ENCODE assay signal across 8 mouse cellular contexts in the genomic region with DNA sequence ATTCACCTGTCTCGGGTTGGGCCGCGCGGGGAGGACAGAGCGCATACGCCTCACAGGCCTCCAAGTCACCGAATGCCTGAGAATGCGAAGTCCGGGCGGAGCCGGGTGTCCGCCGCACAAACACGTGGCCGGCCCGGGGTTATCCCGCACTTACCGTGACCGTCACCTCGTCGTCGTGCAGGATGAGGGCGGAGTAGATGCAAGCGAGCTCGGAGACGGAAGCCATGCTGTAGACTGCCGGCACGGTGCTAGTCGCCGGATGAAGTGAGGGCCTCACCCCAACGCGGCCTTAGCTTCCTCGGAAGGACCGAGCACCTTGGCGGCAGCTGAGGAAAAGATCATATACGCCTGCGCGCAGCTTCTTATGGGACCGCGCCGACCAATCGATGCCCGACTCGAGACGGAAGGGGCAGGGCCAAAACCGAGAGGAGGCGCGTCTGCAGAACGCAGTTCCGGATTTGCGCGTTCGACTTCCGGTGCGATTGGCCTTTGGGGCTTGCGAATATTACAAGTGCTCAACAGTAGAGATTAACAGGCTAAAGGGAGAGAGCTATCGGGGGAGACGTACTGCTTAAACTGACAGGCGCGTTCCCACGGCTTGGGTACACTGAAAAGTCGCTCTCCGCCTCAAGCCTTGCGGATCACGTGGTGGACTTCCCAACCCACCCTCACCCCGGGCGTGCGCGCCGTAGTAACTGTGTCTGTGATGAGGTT. TPM values are rescaled to one million over a fixed set of nuclear protein-coding genes. Genes with fewer than 3 reads are reported as not detected.
DNase-seq lines count a peak whose midpoint lies in the region; ATAC-seq and TF ChIP-seq lines count a peak whose summit lies in the region.

Rplp1 (minus strand) TSS at position 340 of the 714 bp plus-strand sequence.

- H3K9me3 ChIP-seq in kidney, embryonic 14.5 days (ENCODE audit: control insufficient read depth, low read length): no peaks in the 10 kb centered on the region
- no peaks in the 10 kb centered on the region for H3K9me3 ChIP-seq in limb, embryonic 15.5 days

- TF ChIP-seq CTCF in bone marrow macrophage, adult 2 months (IDR thresholded peaks at IDR 0.05; ENCODE audit: low read depth, low read length): no peak
- TF ChIP-seq CTCF in embryonic fibroblast, embryonic 13.5 days (IDR thresholded peaks at IDR 0.05; ENCODE audit: borderline replicate concordance, insufficient read depth, low read length): no peak

- under 1% methylated on average over 69 of the region's 70 CpGs for WGBS in kidney, embryonic 14.5 days
- under 1% methylated on average over 70 of the region's 70 CpGs for WGBS in limb, embryonic 15.5 days

- ATAC-seq in kidney, embryonic 14.5 days (ENCODE audit: low FRiP score, low TSS enrichment): peak; percentile 94
- ATAC-seq in limb, embryonic 15.5 days (ENCODE audit: insufficient number of reproducible peaks, low FRiP score, low TSS enrichment, low read depth): peak; percentile 94

- H3K4me1 ChIP-seq in bone marrow macrophage, adult 2 months (ENCODE audit: control insufficient read depth, insufficient read depth, low read length): peaks cover 2% of the 10 kb centered on the region
- H3K4me1 ChIP-seq in embryonic fibroblast, embryonic 13.5 days (ENCODE audit: control insufficient read depth, insufficient read depth, low read length): no peaks in the 10 kb centered on the region; the same call in 1 of the 2 replicates
- H3K4me1 ChIP-seq in kidney, embryonic 14.5 days (ENCODE audit: control insufficient read depth, insufficient read depth, low read length): peaks cover 4% of the 10 kb centered on the region; the same call in 1 of the 2 replicates
- peaks cover 22% of the 10 kb centered on the region for H3K4me1 ChIP-seq in limb, embryonic 15.5 days

- peak within 1 kb of the TSS; percentile 95 for H3K27ac ChIP-seq in bone marrow macrophage, adult 2 months (ENCODE audit: insufficient read depth, low read depth, low read length)
- peak within 1 kb of the TSS; percentile 97 for H3K27ac ChIP-seq in embryonic fibroblast, embryonic 13.5 days (ENCODE audit: insufficient read depth, low read length)
- H3K27ac ChIP-seq in kidney, embryonic 14.5 days (ENCODE audit: low read depth, low read length): peak within 1 kb of the TSS; percentile 96
- peak within 1 kb of the TSS; percentile 98 for H3K27ac ChIP-seq in limb, embryonic 15.5 days

- H3K36me3 ChIP-seq in kidney, embryonic 14.5 days (ENCODE audit: control insufficient read depth, insufficient read depth, low read length): peaks cover 50% of the 10 kb centered on the region
- H3K36me3 ChIP-seq in limb, embryonic 15.5 days: peaks cover 50% of the 10 kb centered on the region

- H3K27me3 ChIP-seq in kidney, embryonic 14.5 days (ENCODE audit: control insufficient read depth, insufficient read depth, low read length): no peaks in the 10 kb centered on the region
- no peaks in the 10 kb centered on the region for H3K27me3 ChIP-seq in limb, embryonic 15.5 days

- H3K9ac ChIP-seq in kidney, embryonic 14.5 days (ENCODE audit: low read depth, low read length): peak within 1 kb of the TSS; percentile 94
- H3K9ac ChIP-seq in limb, embryonic 15.5 days: peak within 1 kb of the TSS; percentile 68

- H3K4me2 ChIP-seq in kidney, embryonic 14.5 days (replicated peaks; ENCODE audit: low read depth, low read length): peak within 1 kb of the TSS; percentile 83
- H3K4me2 ChIP-seq in limb, embryonic 15.5 days: peak within 1 kb of the TSS; percentile 72

- peak; percentile 97 for DNase-seq in A20 (ENCODE audit: low read depth, low spot score)
- DNase-seq in heart, adult 9 months (ENCODE audit: low spot score in 2 of 2): peak; percentile 96 to 97
- peak; percentile 84 to 90 for DNase-seq in monocyte, adult 2 months (ENCODE audit: low read depth in 1 of 2, low spot score in 2 of 2)
- DNase-seq in spleen, postnatal 36 days (ENCODE audit: low spot score in 2 of 2): peak; percentile 97 to 98

- H3K4me3 ChIP-seq in bone marrow macrophage, adult 2 months (ENCODE audit: insufficient read depth, low read length): peak within 1 kb of the TSS; percentile 96
- peak within 1 kb of the TSS; percentile 95 for H3K4me3 ChIP-seq in embryonic fibroblast, embryonic 13.5 days (ENCODE audit: insufficient read depth, low read length)
- H3K4me3 ChIP-seq in kidney, embryonic 14.5 days (ENCODE audit: low read length): peak within 1 kb of the TSS; percentile 83
- H3K4me3 ChIP-seq in limb, embryonic 15.5 days: peak within 1 kb of the TSS; percentile 72

- TF ChIP-seq POLR2A in bone marrow macrophage, adult 2 months (IDR thresholded peaks at IDR 0.05; ENCODE audit: borderline replicate concordance, low read depth, low read length): 0 out of 2 replicates have a peak, but pooled peaks have one; percentile 41
- TF ChIP-seq POLR2A in embryonic fibroblast, embryonic 13.5 days (IDR thresholded peaks at IDR 0.05; ENCODE audit: low read depth, low read length): peak; percentile 92

RNA-seq across cellular contexts. Expression of gene Rplp1, which starts in this region (rescaled TPM):
- polyA plus RNA-seq in bone marrow macrophage, adult 2 months (2012; ENCODE audit: insufficient read depth, insufficient read length, missing spikeins): 2,962 and 2,986 TPM in 2 replicates
- polyA plus RNA-seq in embryonic fibroblast, embryonic 13.5 days (2011; ENCODE audit: insufficient read length, low read depth, missing spikeins): 3,879 and 4,235 TPM in 2 replicates
- polyA plus RNA-seq in kidney, embryonic 14.5 days (2014; fragmentation: Nextera tagmentation; extraction: Ambion mirVana): 1,603 and 2,211 TPM in 2 replicates
- polyA plus RNA-seq in limb, embryonic 15.5 days (2015; fragmentation: Nextera tagmentation; extraction: Ambion mirVana): 1,380 and 1,628 TPM in 2 replicates

Comparison
In these comparisons a context has a peak if more than half of its experiments do, and no peak if none do; other contexts are left out.
1. Peak in every context shown above with its lines: DNase-seq, ATAC-seq, H3K4me3 ChIP-seq and H3K27ac ChIP-seq.